Mouse (Mus musculus): ENCODE measurements around the gene Rdh12. TPM values are rescaled to one million over a fixed set of nuclear protein-coding genes. Genes with fewer than 3 reads are reported as not detected.
A peak's percentile ranks its signal among the peaks of the same experiment; 100 is the strongest.

The Rdh12 gene
- polyA plus RNA-seq, 1 experiment, result 2.2 TPM

GRCm38 (mm10) chr12:79242921-79243320 is 34.2 kb downstream of the Rdh12 start:
- no peak for DNase-seq (ENCODE audit: extremely low spot score in 1 of 2, low spot score in 1 of 2)

- peak in 1 of 2 experiments; percentile 1 for DNase-seq (ENCODE audit: extremely low spot score in 1 of 2, low spot score in 1 of 2)
Measured at GRCm38 (mm10) chr12:79248110-79248509, 39.4 kb downstream of the Rdh12 start.

- no peak for DNase-seq (ENCODE audit: extremely low spot score in 1 of 2, low spot score in 1 of 2)
Measured at GRCm38 (mm10) chr12:79253294-79254053, 44.8 kb downstream of the Rdh12 start.

GRCm38 (mm10) chr12:79254975-79255374 is 46.3 kb downstream of the Rdh12 start:
- no peak for DNase-seq (ENCODE audit: extremely low spot score in 1 of 2, low spot score in 1 of 2)

- no peak for DNase-seq (ENCODE audit: extremely low spot score in 1 of 2, low spot score in 1 of 2)
Measured at GRCm38 (mm10) chr12:79260154-79260553, 51.4 kb downstream of the Rdh12 start.

- DNase-seq (ENCODE audit: extremely low spot score in 1 of 2, low spot score in 1 of 2), result peak in 1 of 2 experiments; percentile 62
Measured at GRCm38 (mm10) chr12:79261035-79261434, 52.3 kb downstream of the Rdh12 start.

Other genes starting within 250 kb of the Rdh12 start
- gene Tmem229b, start 201.3 kb upstream of the Rdh12 start, polyA plus RNA-seq (2012; rRNA removed), result 18.9 and 21.6 TPM in 2 replicates
- 9.9 and 10.6 TPM in 2 replicates for gene Plekhh1, start 179.8 kb upstream of the Rdh12 start, polyA plus RNA-seq (2012; rRNA removed)
- gene Pigh, start 119.3 kb upstream of the Rdh12 start, polyA plus RNA-seq (2012; rRNA removed), result 10.9 and 12.1 TPM in 2 replicates
- gene Arg2, start 78.1 kb upstream of the Rdh12 start, polyA plus RNA-seq (2012; rRNA removed), result 5.9 TPM in 2 replicates
- gene Vti1b, start 36.2 kb upstream of the Rdh12 start, polyA plus RNA-seq (2012; rRNA removed), result 165 and 175 TPM in 2 replicates
- gene Rdh11, start 16.6 kb upstream of the Rdh12 start, polyA plus RNA-seq (2012; rRNA removed), result 18.9 and 20.4 TPM in 2 replicates
- gene Zfyve26, start 87.4 kb downstream of the Rdh12 start, polyA plus RNA-seq (2012; rRNA removed), result 32.9 and 33.9 TPM in 2 replicates
- gene Rad51b, start 88.4 kb downstream of the Rdh12 start, polyA plus RNA-seq (2012; rRNA removed), result 0.14 and 0.17 TPM in 2 replicates

Data from frontal cortex, adult 2 months (tissue).